Mouse (Mus musculus) intestine, embryonic 15.5 days (tissue): ENCODE results near the gene Gbp4. TPM values are rescaled to one million over a fixed set of nuclear protein-coding genes. Genes with fewer than 3 reads are reported as not detected.
"Not testable (repeated sequence)": the region's sequence is repeated elsewhere in the genome, so short reads cannot be mapped to it uniquely, and the experiment has no call there.

Source experiments
- ATAC-seq: fragments of 200-750 bp; cut with Nextera tagmentation; 2 replicates; pipeline ENCODE4 v1.8.0; 2017; ENCODE audit warnings: moderate TSS enrichment, moderate library complexity
- H3K27ac ChIP-seq: fragments of 300-500 bp; sonication (generic); 2 replicates; pipeline ENCODE4 v1.5.1; 2015; ENCODE audit warnings: mild to moderate bottlenecking, inconsistent platforms
- H3K27me3 ChIP-seq: fragments of 300-500 bp; sonication (generic); replicated peaks from 2 replicates; pipeline ENCODE4 v1.6.1; 2015; ENCODE audit warnings: inconsistent platforms
- H3K36me3 ChIP-seq: fragments of 300-500 bp; sonication (generic); 2 replicates; pipeline ENCODE4 v1.6.1; 2015; ENCODE audit warnings: inconsistent platforms
- H3K4me1 ChIP-seq: fragments of 300-500 bp; sonication (generic); replicated peaks from 2 replicates; pipeline ENCODE4 v1.6.1; 2015; ENCODE audit warnings: inconsistent platforms
- H3K4me2 ChIP-seq: fragments of 300-500 bp; sonication (generic); replicated peaks from 2 replicates; pipeline ENCODE4 v1.6.1; 2015; ENCODE audit warnings: mild to moderate bottlenecking, inconsistent platforms
- H3K4me3 ChIP-seq: fragments of 300-500 bp; sonication (generic); replicated peaks from 2 replicates; pipeline ENCODE4 v1.5.1; 2015; ENCODE audit warnings: inconsistent platforms
- H3K9ac ChIP-seq: fragments of 300-500 bp; sonication (generic); 2 replicates; pipeline ENCODE4 v1.6.1; 2015; ENCODE audit warnings: inconsistent platforms
- H3K9me3 ChIP-seq: fragments of 300-500 bp; sonication (generic); 2 replicates; pipeline ENCODE4 v1.6.1; 2016; ENCODE audit warnings: inconsistent platforms
- WGBS: fragments of 180-500 bp; shearing (Covaris S2); methylation state at CpG from one replicate; pipeline ENCODE4 v1.1.7; 2015; 5-methylcytosine and 5-hydroxymethylcytosine counted together
- polyA plus RNA-seq: library from polyadenylated mRNA; unstranded; fragments of >200 nt; fragmentation: Nextera tagmentation; extraction: Ambion mirVana; gene quantifications from 2 replicates; pipeline ENCODE4 v1.2.1, GENCODE M21; 2015

Gbp4 gene
- 1.4 and 1.6 TPM in 2 replicates for polyA plus RNA-seq

DNA sequence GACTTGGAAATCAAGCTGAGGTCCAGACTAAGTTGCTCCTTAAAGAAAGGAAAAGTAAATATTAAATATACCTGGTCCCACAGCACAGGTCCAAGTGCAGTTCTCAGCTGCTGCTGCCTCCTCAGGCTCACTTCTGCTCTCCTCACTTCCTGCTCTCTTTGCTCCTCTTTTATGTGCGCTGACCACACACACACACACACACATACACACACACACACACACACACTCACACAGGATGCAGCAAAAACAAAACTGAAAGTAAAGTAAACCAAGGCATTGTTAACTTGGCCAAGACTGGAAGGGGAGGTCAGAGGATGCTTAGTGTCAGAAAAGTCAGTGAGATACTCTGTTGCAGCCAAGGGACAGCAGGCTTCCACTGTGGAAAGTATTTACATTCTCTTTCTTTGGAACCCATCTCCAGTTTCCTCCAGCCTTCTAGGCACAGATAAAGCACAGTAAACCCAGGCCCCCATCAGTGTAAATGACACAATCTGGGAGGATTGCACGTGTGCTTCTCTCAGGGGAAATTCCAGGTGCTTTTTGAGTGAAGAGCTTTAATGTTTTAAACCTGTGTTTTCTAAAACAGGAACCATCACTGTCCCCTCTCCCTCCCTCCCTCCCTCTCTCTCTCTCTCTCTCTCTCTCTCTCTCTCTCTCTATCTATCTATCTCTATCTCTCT, at the start of gene Gbp4, which contains the start of the genes Gbp9 and Gbp8:
Gene Gbp4, minus strand, starts transcription at position 178 of the 680 bp plus-strand sequence.
Gene Gbp9, minus strand, starts transcription at position 131 of the 680 bp plus-strand sequence.
Gene Gbp8, minus strand, starts transcription at position 132 of the 680 bp plus-strand sequence.
- H3K27me3 ChIP-seq, H3K4me2 ChIP-seq, ATAC-seq, H3K27ac ChIP-seq, H3K9me3 ChIP-seq, H3K36me3 ChIP-seq, H3K9ac ChIP-seq, H3K4me1 ChIP-seq, H3K4me3 ChIP-seq: not testable (repeated sequence)
- 18% methylated on average over 2 of the region's 2 CpGs for WGBS

GRCm38 (mm10) chr5:105181446-105181845, 42.1 kb upstream of the Gbp4 start:
- H3K9ac ChIP-seq = no peak overlapping the region
- no peaks in the 10 kb centered on the region for H3K27me3 ChIP-seq
- H3K4me1 ChIP-seq = no peaks in the 10 kb centered on the region
- no peak for ATAC-seq
- H3K4me3 ChIP-seq = no peak overlapping the region
- no peaks in the 10 kb centered on the region for H3K36me3 ChIP-seq
- H3K9me3 ChIP-seq = no peaks in the 10 kb centered on the region
- H3K4me2 ChIP-seq = no peak overlapping the region
- no peak overlapping the region for H3K27ac ChIP-seq

- Histone ChIP-seq H3K9me3 (no peaks in the 10 kb centered on the region), H3K9ac (no peak overlapping the region), H3K27ac (no peak overlapping the region), H3K36me3 (no peaks in the 10 kb centered on the region), H3K4me3 (no peak overlapping the region), H3K4me1 (no peaks in the 10 kb centered on the region), H3K4me2 (no peak overlapping the region), H3K27me3 (no peaks in the 10 kb centered on the region)
- 85% methylated on average over 5 of the region's 5 CpGs for WGBS
- ATAC-seq = no peak
Measured at GRCm38 (mm10) chr5:105156582-105156981, 17.2 kb upstream of the Gbp4 start.

GRCm38 (mm10) chr5:105154049-105154448, 14.7 kb upstream of the Gbp4 start:
- Histone ChIP-seq H3K4me1 (no peaks in the 10 kb centered on the region), H3K4me3 (no peak overlapping the region), H3K9me3 (no peaks in the 10 kb centered on the region), H3K36me3 (no peaks in the 10 kb centered on the region), H3K27me3 (no peaks in the 10 kb centered on the region), H3K4me2 (no peak overlapping the region), H3K9ac (no peak overlapping the region), H3K27ac (no peak overlapping the region)
- ATAC-seq = no peak

- not testable (repeated sequence) for H3K9me3 ChIP-seq, H3K36me3 ChIP-seq, H3K9ac ChIP-seq, ATAC-seq, H3K4me3 ChIP-seq, H3K27ac ChIP-seq, H3K4me2 ChIP-seq, H3K4me1 ChIP-seq, H3K27me3 ChIP-seq
- WGBS = 65% methylated on average over 2 of the region's 2 CpGs
Measured at GRCm38 (mm10) chr5:105148062-105148461, 8.7 kb upstream of the Gbp4 start.

- no peak for ATAC-seq
Measured at GRCm38 (mm10) chr5:105146447-105146846, 7.1 kb upstream of the Gbp4 start.

GRCm38 (mm10) chr5:105145731-105146130, 6.3 kb upstream of the Gbp4 start:
- WGBS = 33% methylated on average over 3 of the region's 3 CpGs
- H3K9me3 ChIP-seq, H3K27me3 ChIP-seq, H3K9ac ChIP-seq, H3K27ac ChIP-seq, ATAC-seq, H3K4me1 ChIP-seq, H3K36me3 ChIP-seq, H3K4me2 ChIP-seq, H3K4me3 ChIP-seq: not testable (repeated sequence)

More at GRCm38 (mm10) chr5:105146447-105146846, 7.1 kb upstream of the Gbp4 start:
- Histone ChIP-seq H3K9ac (no peak overlapping the region), H3K9me3 (no peaks in the 10 kb centered on the region), H3K4me3 (no peak overlapping the region), H3K4me1 (no peaks in the 10 kb centered on the region), H3K36me3 (no peaks in the 10 kb centered on the region), H3K27ac (no peak overlapping the region), H3K27me3 (no peaks in the 10 kb centered on the region), H3K4me2 (no peak overlapping the region)

- not testable (repeated sequence) for H3K27ac ChIP-seq, H3K36me3 ChIP-seq, H3K4me2 ChIP-seq, H3K4me3 ChIP-seq, ATAC-seq, H3K4me1 ChIP-seq, H3K9ac ChIP-seq, H3K27me3 ChIP-seq, H3K9me3 ChIP-seq
- 60% methylated on average over 2 of the region's 2 CpGs for WGBS
Measured at GRCm38 (mm10) chr5:105140089-105140810, 864 bp upstream of the Gbp4 start.

GRCm38 (mm10) chr5:105138906-105139305, 480 bp downstream of the Gbp4 start:
- Histone ChIP-seq H3K4me2 (no peak overlapping the region), H3K27me3 (no peaks in the 10 kb centered on the region), H3K9me3 (no peaks in the 10 kb centered on the region), H3K4me1 (no peaks in the 10 kb centered on the region), H3K36me3 (no peaks in the 10 kb centered on the region), H3K27ac (no peak overlapping the region), H3K9ac (no peak overlapping the region), H3K4me3 (no peak overlapping the region)
- WGBS = 76% methylated on average over 1 of the region's 1 CpGs
- ATAC-seq = no peak

GRCm38 (mm10) chr5:105136706-105137304, 2.6 kb downstream of the Gbp4 start:
- H3K36me3 ChIP-seq, H3K9ac ChIP-seq, H3K4me1 ChIP-seq, H3K9me3 ChIP-seq, H3K4me3 ChIP-seq, ATAC-seq, H3K27me3 ChIP-seq, H3K27ac ChIP-seq, H3K4me2 ChIP-seq: not testable (repeated sequence)
- WGBS = 95% methylated on average over 3 of the region's 3 CpGs

DNA sequence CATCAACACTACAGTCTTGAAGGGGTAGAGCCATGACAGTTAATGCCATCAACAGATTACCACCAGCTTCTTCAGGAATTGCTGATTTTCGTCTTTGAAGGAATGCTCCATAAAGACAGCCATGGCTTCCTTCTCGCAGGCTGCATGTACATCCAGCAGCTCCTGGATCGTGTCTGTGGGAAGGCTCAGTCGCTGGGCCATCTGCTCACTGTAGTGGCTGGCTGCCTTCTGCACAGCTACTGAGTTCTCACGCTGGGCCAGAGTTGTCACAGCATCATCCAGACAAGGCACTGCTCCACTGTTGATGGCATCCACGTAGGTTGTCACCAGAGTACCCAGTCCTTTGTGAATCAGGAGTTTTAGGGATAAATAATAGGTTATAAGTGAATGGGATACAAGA, 17.7 kb downstream of the Gbp4 start:
- not testable (repeated sequence) for H3K4me3 ChIP-seq, H3K9ac ChIP-seq, H3K27me3 ChIP-seq, H3K36me3 ChIP-seq, H3K27ac ChIP-seq, H3K4me2 ChIP-seq, H3K9me3 ChIP-seq, ATAC-seq, H3K4me1 ChIP-seq
- 82% methylated on average over 6 of the region's 6 CpGs for WGBS

GRCm38 (mm10) chr5:105115740-105116139, 23.6 kb downstream of the Gbp4 start:
- Histone ChIP-seq H3K9ac (no peak overlapping the region), H3K27me3 (no peaks in the 10 kb centered on the region), H3K36me3 (no peaks in the 10 kb centered on the region), H3K4me3 (no peak overlapping the region), H3K4me2 (no peak overlapping the region), H3K27ac (no peak overlapping the region), H3K9me3 (no peaks in the 10 kb centered on the region), H3K4me1 (no peaks in the 10 kb centered on the region)
- 78% methylated on average over 2 of the region's 2 CpGs for WGBS
- ATAC-seq = no peak
